Mouse (Mus musculus): ENCODE measurements around the gene Greb1.

- TF ChIP-seq CTCF (IDR thresholded peaks at IDR 0.05) = peak; percentile 76
- TF ChIP-seq EP300 (IDR thresholded peaks at IDR 0.05; ENCODE audit: insufficient read depth, low read depth, low read length) = peak; percentile 57; the same call in 1 of the 2 replicates
These were observed 27.8 kb upstream of the Greb1 start for GRCm38 (mm10) chr12:16828505-16828904.
